Mouse (Mus musculus): Measurements from ENCODE around the gene 6030408B16Rik.

DNA sequence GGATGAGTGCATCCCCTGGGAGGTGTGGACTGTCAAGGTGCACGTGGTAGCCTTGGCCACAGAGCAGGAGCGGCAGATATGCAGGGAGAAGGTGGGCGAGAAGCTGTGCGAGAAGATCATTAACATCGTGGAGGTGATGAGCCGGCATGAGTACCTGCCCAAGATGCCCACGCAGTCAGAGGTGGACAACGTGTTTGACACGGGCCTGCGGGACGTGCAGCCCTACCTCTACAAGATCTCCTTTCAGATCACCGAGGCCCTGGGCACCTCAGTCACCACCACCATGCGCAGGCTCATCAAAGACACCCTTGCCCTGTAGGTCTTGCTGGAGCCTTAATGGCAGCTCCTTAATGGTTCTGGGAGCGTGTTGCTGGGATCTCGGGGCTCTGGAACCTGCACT lies 2.7 kb upstream of the 6030408B16Rik start:
- TF ChIP-seq POLR2A (IDR thresholded peaks at IDR 0.05; ENCODE audit: borderline replicate concordance, low read depth, low read length) (no peak), CTCF (IDR thresholded peaks at IDR 0.05; ENCODE audit: low read depth, low read length) (no peak)

All from bone marrow macrophage, adult 2 months (primary cell).